Mouse (Mus musculus): Measurements from ENCODE around the gene Thada. TPM values are rescaled to one million over a fixed set of nuclear protein-coding genes. Genes with fewer than 3 reads are reported as not detected.

The Thada gene
- total RNA-seq, 2 experiments from 2014 or later: 11.3 to 14.8 TPM

DNA sequence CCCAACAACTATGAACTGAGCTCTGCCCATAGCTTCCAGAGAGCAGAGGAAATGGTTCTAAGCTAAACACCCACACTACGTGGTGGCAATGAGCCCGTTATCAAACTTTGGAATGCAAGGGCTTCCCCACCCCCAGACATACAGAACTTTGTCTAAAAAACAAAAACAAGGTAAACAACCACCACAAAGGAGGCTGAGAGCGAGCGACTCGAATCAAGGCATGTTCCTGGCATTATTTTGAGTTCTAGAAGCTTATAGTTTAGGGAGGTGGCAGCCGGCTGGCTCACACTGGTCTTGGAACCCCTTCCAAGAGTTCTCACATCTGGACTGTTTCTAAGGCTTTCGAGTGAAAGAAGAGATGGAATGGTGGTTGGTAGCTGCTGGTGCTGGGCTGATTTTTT lies 281.0 kb downstream of the Thada start:
- intact Hi-C loops (cut with DNase I): loop anchor here (5.0 kb wide), 1 partner anchor 88 kb away; no protein-coding TSS in a partner anchor

DNA sequence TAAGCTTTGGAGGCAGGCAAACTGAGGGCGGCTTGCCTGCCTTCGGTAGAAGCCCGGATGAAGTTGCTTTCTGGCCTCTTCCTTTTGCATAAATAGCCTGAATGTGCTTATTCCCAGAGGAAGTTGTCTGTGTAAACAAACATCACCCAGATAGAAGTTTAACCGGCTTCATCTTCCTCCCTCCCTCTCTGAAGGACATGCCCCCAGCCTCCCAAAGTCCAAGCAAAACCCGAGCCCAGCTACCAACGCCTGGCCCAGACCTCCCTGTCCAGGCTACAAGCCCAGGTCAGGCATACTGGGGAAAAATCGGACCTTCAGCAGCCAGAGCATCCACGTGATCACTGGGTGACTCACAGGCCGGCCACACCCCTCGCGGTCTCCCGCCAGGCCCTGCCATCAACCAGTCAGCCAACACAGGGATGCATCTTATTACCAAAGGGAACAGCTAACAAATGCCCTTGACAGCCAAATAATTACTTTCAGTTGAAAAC lies 282.7 kb downstream of the Thada start:
- peak; percentile 52 to 70 for DNase-seq (ENCODE audit: low spot score in 2 of 2)
- intact Hi-C loops (cut with DNase I): loop anchor here (5.0 kb wide), 1 partner anchor 36 kb away; no protein-coding TSS in a partner anchor

More for the DNA sequence above, 281.0 kb downstream of the Thada start:
- no peak for DNase-seq (ENCODE audit: low spot score in 2 of 2)

DNA sequence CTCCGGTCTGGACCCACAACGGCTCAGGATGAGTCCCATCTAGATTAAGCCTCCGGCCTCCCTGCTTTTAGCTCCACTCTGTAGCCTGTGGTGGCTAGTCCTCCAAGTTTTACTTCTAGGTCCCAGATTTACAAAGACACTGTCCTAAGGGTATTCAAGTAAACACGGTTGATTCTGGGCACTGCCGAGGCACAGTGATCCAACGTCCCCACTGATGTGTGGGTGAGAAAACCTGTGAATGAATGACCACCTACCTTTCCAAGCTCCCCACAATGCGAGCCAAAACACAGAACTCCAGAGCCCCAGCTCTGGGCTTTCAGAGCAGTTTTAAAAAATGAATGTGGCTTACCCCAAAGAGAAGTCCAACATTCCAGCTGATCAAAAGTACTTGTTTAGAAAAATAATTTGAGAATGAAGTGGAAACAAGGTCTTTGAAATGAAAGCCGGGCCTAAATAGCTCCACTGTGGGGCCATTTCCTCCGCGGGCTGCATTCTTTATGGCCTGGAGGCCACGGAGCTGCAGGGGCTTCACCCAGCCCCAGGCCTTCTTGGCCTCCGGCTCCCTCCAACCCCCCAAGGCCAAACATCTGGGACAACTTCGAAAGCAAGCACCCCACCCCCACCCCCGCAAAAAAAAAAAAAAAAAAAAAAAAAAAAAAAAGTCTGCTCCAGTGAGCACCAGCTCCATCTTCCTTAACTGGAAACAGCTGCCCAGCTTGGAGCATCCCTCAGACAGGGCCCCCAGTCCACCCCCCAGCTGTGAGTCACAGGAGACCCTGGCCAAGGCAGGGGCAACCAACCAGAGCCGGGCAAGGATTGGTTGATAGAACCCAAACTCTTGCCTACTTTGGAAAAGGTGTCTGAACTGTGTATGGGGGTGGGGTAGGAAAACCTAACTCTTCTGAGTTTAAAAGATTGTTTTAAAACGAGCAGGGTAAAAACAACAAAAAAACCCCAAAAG lies 283.4 kb downstream of the Thada start:
- intact Hi-C loops (cut with DNase I): loop anchor here (5.0 kb wide), 1 partner anchor 35 kb away; no protein-coding TSS in a partner anchor
- no peak for DNase-seq (ENCODE audit: low spot score in 2 of 2)

DNA sequence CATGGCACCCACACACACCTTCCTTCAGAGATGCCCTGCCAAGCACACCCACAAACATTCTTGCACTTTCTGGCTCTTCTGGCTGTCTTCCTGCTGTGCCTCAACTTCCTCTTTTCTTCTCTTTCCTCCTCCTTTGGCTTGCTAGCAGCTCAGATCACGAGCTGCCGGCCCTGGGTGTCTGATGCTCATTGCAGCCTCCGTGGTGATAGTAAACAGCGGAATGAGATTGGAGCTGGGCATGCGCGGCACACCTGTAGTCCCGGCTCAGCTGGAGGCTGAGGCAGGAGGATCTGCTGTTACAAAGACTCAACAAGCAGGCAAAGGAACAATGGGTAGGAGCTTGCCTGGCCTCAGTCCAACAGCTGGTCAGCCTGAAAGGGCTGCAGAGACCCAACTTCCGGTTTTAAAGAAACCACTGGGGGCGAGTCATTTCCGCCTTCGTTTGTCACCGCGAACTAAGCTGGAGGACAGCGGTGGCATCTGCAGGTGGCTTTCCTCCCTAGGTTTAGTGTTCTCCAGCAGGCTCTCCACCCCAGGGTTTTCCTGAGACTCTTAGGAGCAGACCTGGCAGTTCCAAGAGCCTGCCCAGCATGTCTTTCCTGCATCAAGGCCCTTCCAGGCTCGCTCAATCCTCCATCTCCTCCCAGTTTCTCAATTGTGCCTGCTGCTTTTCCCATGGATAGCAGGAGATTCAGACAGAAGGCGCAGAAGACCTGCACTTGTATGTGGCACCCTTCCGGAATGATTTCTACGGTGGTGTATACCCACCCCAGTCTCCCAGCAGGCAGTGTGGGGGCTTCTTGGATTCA lies 284.3 kb downstream of the Thada start:
- intact Hi-C loops (cut with DNase I): loop anchor here (5.0 kb wide), 1 partner anchor 34 kb away; no protein-coding TSS in a partner anchor
- peak in 1 of 2 experiments; percentile 24 for DNase-seq (ENCODE audit: low spot score in 2 of 2)

DNA sequence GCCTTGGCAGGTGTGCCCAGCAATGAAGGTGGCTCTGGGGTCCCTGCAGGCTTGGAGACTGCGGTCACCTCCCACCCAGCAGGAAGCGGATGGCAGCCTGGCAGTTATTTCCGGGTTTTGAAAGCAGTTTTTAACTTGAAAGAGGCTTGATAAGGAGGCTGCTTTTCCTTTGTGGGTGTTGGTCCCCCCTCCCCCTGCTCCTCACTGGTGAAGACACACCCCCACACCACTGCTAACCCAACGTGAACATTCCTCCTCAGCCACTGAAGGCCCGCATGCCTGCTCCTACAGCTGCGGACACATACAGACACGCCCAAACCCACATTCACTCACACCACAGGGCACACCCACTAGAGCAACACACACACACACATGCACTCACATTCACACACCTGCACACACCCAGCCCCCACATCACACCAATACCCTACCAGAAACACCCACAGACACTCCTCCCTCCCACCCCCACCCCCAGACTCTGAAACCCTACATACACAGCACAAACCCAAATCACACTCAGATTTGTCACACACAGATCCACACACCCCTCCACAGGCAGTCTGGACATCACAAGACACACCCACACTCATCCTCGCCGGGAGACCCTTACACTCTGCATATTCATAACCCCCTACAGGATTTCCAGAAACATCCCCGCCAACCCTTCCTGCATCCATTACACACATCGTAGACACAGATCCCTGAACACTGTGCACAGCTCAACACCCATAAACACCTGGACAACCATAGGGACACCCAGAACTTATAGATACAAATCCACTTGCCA lies 285.1 kb downstream of the Thada start:
- DNase-seq (ENCODE audit: low spot score in 2 of 2): no peak
- intact Hi-C loops (cut with DNase I): loop anchor here (5.0 kb wide), 1 partner anchor 34 kb away; no protein-coding TSS in a partner anchor

DNA sequence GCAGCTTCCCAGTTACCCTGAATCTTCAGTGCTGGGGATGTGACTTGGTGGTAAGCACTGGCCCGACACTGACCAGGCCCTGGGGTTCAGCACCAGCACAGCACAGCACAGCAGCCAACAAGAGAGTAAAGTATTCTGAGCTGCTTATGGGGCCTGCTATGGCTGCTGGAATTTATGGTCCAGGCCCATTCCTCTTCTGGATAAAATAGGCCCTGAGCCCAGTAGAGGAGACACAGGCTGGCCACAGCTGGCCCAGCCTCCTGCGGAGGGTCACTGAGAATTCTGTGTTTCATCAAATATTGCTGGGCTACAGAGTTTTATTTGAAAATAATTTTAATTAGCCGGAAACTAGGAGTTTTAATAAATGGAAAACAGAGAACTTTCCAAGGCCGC lies 286.0 kb downstream of the Thada start:
- DNase-seq (ENCODE audit: low spot score in 2 of 2): no peak
- intact Hi-C loops (cut with DNase I): loop anchor here (5.0 kb wide), 1 partner anchor 33 kb away; no protein-coding TSS in a partner anchor

DNA sequence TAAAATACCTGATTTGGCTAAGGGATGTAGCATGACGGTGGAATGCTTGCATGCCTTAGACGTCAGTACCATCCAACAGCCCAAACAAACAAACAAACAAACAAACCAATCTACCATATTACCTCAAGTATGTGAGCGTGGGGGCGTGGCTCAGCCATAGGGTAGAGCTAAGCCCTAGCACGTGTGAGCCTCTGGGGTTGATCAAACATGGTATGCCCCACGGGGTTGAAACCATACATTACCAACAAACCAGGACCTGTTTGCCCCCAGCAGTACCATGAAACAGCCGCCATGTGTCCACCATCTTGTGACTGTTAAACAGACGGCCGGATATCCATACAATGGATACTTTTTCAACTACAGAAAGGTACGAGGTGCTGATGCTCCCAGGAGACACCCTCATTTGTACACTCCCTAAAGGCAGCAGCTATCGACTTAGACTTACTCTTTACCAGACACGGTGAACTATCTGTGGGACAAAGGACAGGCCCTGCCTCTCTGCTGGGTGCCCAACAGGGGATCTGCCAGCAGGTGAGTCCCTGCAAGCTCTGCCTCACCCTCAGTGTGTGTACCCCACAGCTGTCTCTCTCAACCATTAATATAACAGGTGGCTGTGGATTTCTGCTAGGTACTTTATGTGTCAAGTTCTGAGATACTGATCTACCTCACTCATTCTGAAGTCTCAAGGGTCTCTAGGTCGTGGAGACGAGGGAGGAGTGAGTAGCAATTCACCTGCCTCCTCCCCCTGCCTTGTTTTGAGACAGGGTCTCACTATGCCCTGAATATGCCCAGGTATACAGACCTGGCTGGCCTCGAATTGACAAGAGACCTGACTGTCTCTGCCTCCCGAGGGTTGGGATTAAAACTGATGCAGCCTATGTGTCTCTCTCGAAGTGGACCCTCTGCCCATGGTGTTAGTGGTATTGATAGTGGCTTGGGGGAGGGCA lies 286.7 kb downstream of the Thada start:
- intact Hi-C loops (cut with DNase I): no loop called here
- DNase-seq (ENCODE audit: low spot score in 2 of 2): no peak

DNA sequence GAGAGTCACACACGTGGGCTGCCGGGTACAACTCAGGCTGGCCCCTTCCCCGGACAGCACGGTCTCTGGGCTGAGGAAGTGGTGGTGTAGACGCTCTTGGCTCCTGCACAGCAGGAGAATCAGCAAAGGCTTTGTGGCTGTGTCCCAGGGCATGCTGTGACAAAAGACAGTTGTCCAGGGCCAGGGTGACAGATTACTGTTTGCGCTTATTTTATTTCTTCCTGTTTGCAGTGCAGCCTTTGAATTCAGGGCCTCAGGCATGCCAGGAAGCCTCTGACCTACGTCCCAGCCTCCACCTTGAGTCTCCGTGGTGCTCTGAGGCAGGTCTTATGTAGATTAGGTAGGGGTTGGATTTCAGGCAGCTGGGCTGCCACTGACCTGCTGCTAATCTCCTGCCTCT lies 288.5 kb downstream of the Thada start:
- intact Hi-C loops (cut with DNase I): no loop called here
- no peak for DNase-seq (ENCODE audit: low spot score in 2 of 2)

DNA sequence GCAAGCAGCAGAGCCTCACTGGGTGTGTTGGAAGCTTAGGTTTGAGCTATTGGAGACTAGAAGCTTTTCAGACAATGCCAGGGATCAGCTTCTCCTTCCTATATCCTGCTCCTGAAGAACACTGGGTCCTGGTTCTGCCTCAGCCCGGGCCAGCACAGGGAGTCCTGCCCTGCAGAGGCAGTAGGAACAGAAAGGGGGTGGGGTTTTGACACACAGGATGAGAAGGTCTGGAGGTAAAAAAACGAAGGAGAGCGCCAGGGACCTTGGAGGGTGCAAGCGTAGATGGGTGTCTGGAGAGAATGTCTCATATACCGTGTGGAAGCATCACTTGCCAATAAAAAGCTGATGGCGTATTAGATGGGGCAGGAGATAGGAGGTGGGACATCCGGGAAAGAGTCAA lies 289.6 kb downstream of the Thada start:
- DNase-seq (ENCODE audit: low spot score in 2 of 2): no peak
- intact Hi-C loops (cut with DNase I): no loop called here

DNA sequence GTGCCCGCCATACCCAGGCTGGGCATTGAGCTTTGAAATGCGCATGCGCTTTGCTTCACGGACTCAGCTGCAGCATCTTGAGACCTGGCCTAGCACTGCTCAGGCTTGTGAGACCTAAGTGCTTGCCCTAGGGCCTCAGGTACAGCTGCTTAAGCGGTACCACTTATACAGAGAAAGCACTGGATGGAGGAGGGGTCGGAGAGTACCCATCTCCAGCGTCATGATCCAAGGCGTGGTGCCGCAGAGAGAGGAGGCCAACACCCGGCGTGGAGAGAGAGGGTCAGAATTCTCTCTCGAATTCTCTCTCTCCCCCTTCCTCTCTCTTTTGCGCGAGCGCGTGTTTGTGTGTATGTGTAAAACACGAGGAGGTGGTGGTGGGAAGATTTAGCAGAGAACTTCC lies 290.8 kb downstream of the Thada start:
- no peak for DNase-seq (ENCODE audit: low spot score in 2 of 2)
- intact Hi-C loops (cut with DNase I): no loop called here

DNA sequence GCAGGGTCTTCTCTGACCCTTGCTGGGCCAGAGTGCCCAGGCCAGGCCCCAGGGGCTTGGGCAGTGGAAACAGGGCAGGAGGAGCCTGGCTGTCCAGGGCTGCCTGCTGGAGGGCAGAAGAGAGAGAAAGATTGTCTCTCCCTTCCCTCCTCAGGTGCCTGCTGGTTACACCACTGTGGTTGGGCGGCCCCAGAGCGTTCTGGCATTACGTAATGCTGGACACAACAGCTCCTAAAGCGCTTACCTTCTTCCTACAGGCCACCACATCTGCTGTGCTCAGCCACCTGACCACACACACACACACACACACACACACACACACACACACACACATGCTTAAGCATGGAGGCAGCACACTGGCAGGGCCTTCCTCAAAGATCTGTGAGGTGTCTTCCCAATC lies 298.6 kb downstream of the Thada start:
- intact Hi-C loops (cut with DNase I): no loop called here
- no peak for DNase-seq (ENCODE audit: low spot score in 2 of 2)

DNA sequence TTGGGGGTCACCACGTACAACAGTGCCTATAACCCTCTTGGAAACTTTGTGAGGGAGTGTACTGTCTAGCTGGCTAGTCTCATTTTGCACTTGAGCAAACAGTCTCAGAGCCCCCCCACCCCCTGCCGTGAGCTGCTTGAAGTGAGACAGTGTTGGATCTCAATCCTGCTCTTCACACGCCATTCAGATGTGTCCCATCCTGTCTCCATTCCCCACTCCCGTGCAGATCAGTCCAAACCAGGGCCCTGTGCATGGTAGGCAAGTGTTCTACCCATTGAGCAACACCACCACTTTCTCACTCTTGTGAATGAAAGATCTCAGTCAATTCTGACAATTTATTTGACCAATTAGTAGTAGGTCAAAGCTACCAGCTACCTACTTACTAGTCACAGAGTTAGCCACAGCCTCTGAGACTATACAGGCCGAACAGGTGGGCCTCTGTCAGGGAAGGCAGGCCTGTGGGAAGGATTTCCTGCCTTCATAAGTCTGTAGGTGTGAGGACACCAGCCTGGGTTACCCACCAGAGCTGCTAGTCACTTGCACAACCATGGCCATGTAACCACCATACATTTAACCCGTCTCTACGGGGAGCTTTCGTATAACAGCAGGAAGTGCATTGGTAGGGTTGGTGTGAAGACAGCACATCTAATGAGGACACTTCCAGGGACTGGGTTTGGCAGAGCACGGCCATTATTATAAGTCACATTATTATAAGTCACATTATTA lies 299.7 kb downstream of the Thada start:
- intact Hi-C loops (cut with DNase I): no loop called here
- DNase-seq (ENCODE audit: low spot score in 2 of 2): no peak

DNA sequence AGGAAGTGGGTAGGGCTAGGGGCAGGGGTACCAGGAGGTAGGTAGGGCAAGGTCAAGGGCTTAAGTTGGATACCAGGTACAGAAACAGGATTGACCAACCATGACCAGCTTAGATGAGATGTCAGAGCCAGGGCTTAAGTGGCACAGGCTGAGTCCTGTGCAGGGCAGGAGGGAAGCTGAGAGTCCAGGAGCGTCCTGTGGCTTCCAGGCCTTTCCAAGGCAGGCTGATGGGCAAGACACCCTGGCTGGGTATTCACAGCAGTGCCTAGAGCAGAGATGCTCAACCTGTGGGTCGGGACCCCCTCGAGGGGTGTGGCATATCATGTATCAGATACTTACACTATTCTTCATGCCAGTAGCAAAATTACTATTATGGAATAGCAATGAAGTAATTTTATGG lies 300.3 kb downstream of the Thada start:
- intact Hi-C loops (cut with DNase I): no loop called here
- DNase-seq (ENCODE audit: low spot score in 2 of 2): no peak

DNA sequence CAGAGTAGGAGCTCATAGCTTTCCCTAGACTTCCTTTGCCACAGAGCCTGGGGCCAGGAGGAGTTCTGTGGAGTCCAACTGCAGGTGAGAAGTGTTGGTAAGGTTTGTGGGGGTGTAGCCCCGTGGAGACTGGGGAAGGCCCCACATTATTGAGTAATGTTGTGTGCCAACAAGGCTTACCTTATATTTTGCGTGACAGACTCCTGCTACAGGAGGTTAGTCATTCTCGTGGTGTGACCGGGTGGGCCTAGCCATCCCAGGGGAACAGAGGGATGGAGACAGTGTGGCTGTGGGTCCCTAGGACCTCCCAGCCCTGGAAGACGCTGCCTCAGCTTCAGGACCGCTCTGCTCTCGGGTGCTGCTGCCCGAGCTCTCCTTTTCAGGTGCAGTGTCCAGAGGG lies 301.9 kb downstream of the Thada start:
- intact Hi-C loops (cut with DNase I): no loop called here
- no peak for DNase-seq (ENCODE audit: low spot score in 2 of 2)

DNA sequence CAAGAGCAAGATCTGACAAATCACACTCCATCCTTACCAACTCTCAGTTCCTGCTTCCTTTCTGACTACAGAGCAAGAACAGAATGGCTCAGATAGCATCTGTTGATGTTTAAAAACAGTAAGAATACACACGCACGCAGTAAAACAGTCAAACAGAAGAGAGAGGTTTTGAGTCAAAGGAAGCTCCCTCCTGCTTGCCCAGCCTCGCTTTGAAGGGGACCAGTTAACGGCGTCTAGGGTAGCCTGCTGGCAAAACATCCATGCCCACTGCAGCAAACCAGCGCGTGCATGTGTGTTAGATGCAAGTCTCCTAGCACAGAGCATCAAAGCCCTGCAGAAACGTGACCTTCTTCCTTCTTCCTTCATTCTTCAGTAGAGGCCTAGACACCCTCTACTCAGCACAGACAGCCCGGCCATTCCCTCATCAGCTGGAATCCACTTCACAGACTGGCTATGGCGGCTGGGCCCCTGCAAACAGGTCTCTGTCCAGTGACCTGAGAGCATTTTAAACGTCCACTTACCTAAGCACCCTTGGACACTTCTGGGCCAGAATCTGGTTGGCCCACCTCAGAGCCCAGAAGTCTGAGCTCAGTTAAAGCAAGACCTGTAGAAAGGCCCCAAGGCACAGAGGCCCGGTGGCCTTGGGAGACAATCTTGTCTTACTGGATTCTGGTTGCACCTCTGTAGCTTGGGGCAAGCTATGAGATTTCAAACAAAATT lies 302.8 kb downstream of the Thada start:
- no peak for DNase-seq (ENCODE audit: low spot score in 2 of 2)
- intact Hi-C loops (cut with DNase I): no loop called here

DNA sequence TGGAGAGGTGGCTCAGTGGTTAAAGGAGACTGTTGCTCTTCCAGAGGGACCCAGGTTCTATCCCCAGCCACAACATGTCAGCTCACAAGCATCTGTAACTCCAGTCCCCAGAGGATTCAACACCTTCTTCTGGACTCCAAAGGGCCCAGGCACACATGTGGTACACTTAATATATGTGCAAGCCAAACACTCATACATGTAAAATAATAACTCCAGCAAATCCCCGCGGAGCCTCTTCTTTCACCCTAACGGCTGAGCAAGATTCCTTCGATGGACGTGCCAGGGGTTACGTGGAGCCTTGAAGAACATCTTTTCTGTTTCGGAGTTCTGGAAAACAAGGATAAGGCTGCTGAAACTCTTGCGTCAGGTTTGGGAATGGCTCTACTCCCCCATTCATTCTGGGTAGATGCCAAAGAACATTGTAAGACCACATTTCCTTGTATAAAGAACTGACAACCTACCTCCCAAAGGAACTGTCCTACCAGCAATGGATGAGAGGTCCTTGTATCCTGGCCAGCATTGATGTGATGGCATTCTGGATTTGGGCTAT lies 303.7 kb downstream of the Thada start:
- intact Hi-C loops (cut with DNase I): no loop called here
- DNase-seq (ENCODE audit: low spot score in 2 of 2): no peak

All from left cerebral cortex, postnatal 36 days (tissue).